Mouse (Mus musculus): Measurements from ENCODE around the gene Rdh5.

DNA sequence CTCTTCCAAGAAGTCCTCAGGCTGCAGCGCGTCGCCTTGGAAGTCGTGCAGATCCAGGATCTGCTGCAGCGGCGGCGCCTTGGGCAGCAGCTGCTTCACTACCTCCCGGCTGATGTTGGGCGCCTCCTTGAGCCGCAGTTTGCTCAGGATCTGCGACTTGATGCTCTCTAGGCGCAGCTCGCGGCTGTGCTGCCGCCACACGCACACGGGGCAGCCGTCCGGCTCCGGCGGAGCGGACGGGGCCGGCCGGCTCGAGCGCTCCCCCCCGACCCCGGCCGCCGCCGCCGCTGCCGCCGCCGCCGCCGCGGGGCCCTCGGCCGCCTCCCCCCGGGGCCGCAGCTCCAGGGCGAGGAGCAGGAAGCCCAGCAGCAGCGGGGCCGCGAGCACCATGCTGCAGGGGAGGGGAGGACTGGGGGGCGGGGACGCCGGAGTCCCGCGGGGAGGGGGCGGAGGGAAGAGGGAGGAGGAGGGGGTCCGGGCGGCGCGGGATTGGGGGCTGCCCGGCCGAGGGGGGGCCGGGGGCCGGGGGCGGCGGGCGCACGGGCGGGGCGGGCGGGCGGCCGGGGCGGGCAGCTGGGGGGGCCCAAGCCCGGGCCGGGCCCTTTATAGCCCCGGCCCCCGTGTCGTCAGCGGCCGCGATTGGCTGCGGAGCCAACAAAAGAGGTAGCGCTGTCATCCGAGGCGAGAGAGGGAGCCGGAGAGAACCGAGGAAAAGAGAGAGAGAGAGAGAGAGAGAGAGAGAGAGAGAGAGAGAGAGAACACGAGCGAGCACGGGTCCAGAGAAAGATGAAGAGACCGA is 31.2 kb downstream of the Rdh5 start, which contains the start of gene Gdf11:
- TF ChIP-seq CTCF (IDR thresholded peaks at IDR 0.05; ENCODE audit: low read depth) (peak; percentile 26; the same call in 1 of the 2 replicates), EP300 (optimal IDR thresholded peaks at IDR 0.05) (no peak)
